Comparison of ENCODE assay signal across 11 mouse cellular contexts in genomic region chr3:127874254-127874883, GRCm38 (mm10). TPM values are rescaled to one million over a fixed set of nuclear protein-coding genes. Genes with fewer than 3 reads are reported as not detected.
DNase-seq lines count a peak whose midpoint lies in the region; ATAC-seq lines count a peak whose summit lies in the region.
"Had no signal": no experiment of that assay in that cellular context is flagged by ENCODE, and none has a peak within 500 bp of the region (broad histone marks: within the 10 kb centered on the region; RNA-seq: fewer than 3 reads in every experiment).

No protein-coding gene starts in this region.

- no peaks in the 10 kb centered on the region for H3K4me1 ChIP-seq in liver, embryonic 11.5 days (replicated peaks; ENCODE audit: control insufficient read depth, insufficient read depth, low read length)
- H3K4me1 ChIP-seq in liver, embryonic 12.5 days: no peaks in the 10 kb centered on the region; the same call in none of the 2 replicates
- H3K4me1 ChIP-seq in hindbrain, embryonic 16.5 days (ENCODE audit: control insufficient read depth, insufficient read depth, low read depth, low read length): no peaks in the 10 kb centered on the region
- H3K4me1 ChIP-seq: limb, embryonic 12.5 days; lung, embryonic 15.5 days; midbrain, embryonic 15.5 days had no signal

- DNase-seq in liver, embryonic 11.5 days (ENCODE audit: low spot score): peak; percentile 30
- DNase-seq in embryo, embryonic 11.5 days (ENCODE audit: low read depth, low spot score): peak; percentile 59
- peak; percentile 16 for DNase-seq in yolk sac, embryonic 10.5 days (ENCODE audit: low spot score)
- DNase-seq in thymus, postnatal 4 days: no peak
- no peak for DNase-seq in gastrocnemius, adult 18-20 months (ENCODE audit: low spot score)
- DNase-seq: cerebellum, postnatal 36 days had no signal

- no peak overlapping the region for H3K27ac ChIP-seq in liver, embryonic 11.5 days (ENCODE audit: low read depth, low read length)
- H3K27ac ChIP-seq in liver, embryonic 12.5 days: no peak overlapping the region
- H3K27ac ChIP-seq in hindbrain, embryonic 16.5 days (ENCODE audit: low read depth, low read length): no peak overlapping the region
- H3K27ac ChIP-seq: limb, embryonic 12.5 days; lung, embryonic 15.5 days; midbrain, embryonic 15.5 days had no signal

- H3K4me3 ChIP-seq in liver, embryonic 11.5 days (ENCODE audit: low read depth, low read length): no peak overlapping the region
- H3K4me3 ChIP-seq in liver, embryonic 12.5 days: no peak overlapping the region
- no peak overlapping the region for H3K4me3 ChIP-seq in hindbrain, embryonic 16.5 days (ENCODE audit: low read length)
- H3K4me3 ChIP-seq: limb, embryonic 12.5 days; lung, embryonic 15.5 days; midbrain, embryonic 15.5 days had no signal

- no peaks in the 10 kb centered on the region for H3K9me3 ChIP-seq in liver, embryonic 11.5 days (ENCODE audit: control insufficient read depth, low read length)
- no peaks in the 10 kb centered on the region for H3K9me3 ChIP-seq in liver, embryonic 12.5 days (replicated peaks)
- H3K9me3 ChIP-seq in hindbrain, embryonic 16.5 days (ENCODE audit: control insufficient read depth, low read length): no peaks in the 10 kb centered on the region
- H3K9me3 ChIP-seq: limb, embryonic 12.5 days; lung, embryonic 15.5 days; midbrain, embryonic 15.5 days had no signal

- no peak overlapping the region for H3K4me2 ChIP-seq in liver, embryonic 11.5 days
- H3K4me2 ChIP-seq in liver, embryonic 12.5 days: no peak overlapping the region
- no peak overlapping the region for H3K4me2 ChIP-seq in hindbrain, embryonic 16.5 days (ENCODE audit: low read length)
- H3K4me2 ChIP-seq: limb, embryonic 12.5 days; lung, embryonic 15.5 days; midbrain, embryonic 15.5 days had no signal

- no peak overlapping the region for H3K9ac ChIP-seq in liver, embryonic 11.5 days (ENCODE audit: low read depth, low read length)
- H3K9ac ChIP-seq in liver, embryonic 12.5 days: no peak overlapping the region
- H3K9ac ChIP-seq in hindbrain, embryonic 16.5 days (ENCODE audit: low read depth, low read length): no peak overlapping the region
- H3K9ac ChIP-seq: limb, embryonic 12.5 days; lung, embryonic 15.5 days; midbrain, embryonic 15.5 days had no signal

- no peaks in the 10 kb centered on the region for H3K27me3 ChIP-seq in liver, embryonic 11.5 days (replicated peaks; ENCODE audit: control insufficient read depth, insufficient read depth, low read length)
- no peaks in the 10 kb centered on the region for H3K27me3 ChIP-seq in liver, embryonic 12.5 days (replicated peaks)
- no peaks in the 10 kb centered on the region for H3K27me3 ChIP-seq in hindbrain, embryonic 16.5 days (replicated peaks; ENCODE audit: control insufficient read depth, insufficient read depth, low read length)
- H3K27me3 ChIP-seq: limb, embryonic 12.5 days; lung, embryonic 15.5 days; midbrain, embryonic 15.5 days had no signal

- H3K36me3 ChIP-seq in liver, embryonic 11.5 days (ENCODE audit: control insufficient read depth, insufficient read depth, low read length): no peaks in the 10 kb centered on the region
- H3K36me3 ChIP-seq in liver, embryonic 12.5 days: peaks cover 61% of the 10 kb centered on the region
- no peaks in the 10 kb centered on the region for H3K36me3 ChIP-seq in hindbrain, embryonic 16.5 days (ENCODE audit: control insufficient read depth, insufficient read depth, low read length)
- H3K36me3 ChIP-seq: limb, embryonic 12.5 days; lung, embryonic 15.5 days; midbrain, embryonic 15.5 days had no signal

- no peak for ATAC-seq in liver, embryonic 11.5 days (replicated peaks; ENCODE audit: low FRiP score)
- ATAC-seq in liver, embryonic 12.5 days: no peak
- peak; percentile 98 for ATAC-seq in hindbrain, embryonic 16.5 days
- ATAC-seq: midbrain, embryonic 15.5 days had no signal

- WGBS in liver, embryonic 11.5 days: 66% methylated on average over 4 of the region's 4 CpGs
- WGBS in liver, embryonic 12.5 days (ENCODE audit: insufficient replicate concordance): 76% methylated on average over 4 of the region's 4 CpGs
- 27% methylated on average over 4 of the region's 4 CpGs for WGBS in hindbrain, embryonic 16.5 days

RNA-seq across cellular contexts. Expression of gene Fam241a, which starts 21.8 kb away (rescaled TPM):
- 42.2 and 44.2 TPM in 2 replicates for polyA plus RNA-seq in liver, embryonic 11.5 days (2014; fragmentation: Nextera tagmentation; extraction: Ambion mirVana)
- 61.8 and 62.3 TPM in 2 replicates for polyA plus RNA-seq in liver, embryonic 12.5 days (2016; fragmentation: Nextera tagmentation; extraction: Ambion mirVana)
- polyA plus RNA-seq in hindbrain, embryonic 16.5 days (2015; fragmentation: Nextera tagmentation; extraction: Ambion mirVana): 5.4 and 7.6 TPM in 2 replicates
- 1 to 10 TPM; 3.0 to 3.3 TPM for total RNA-seq in gastrocnemius, adult 18-20 months (2021)

RNA-seq across cellular contexts. Expression of gene Ap1ar, which starts 37.0 kb away (rescaled TPM):
- polyA plus RNA-seq in liver, embryonic 11.5 days (2014; fragmentation: Nextera tagmentation; extraction: Ambion mirVana): 55.7 and 55.8 TPM in 2 replicates
- 37.3 and 39.3 TPM in 2 replicates for polyA plus RNA-seq in liver, embryonic 12.5 days (2016; fragmentation: Nextera tagmentation; extraction: Ambion mirVana)
- 83.0 and 86.3 TPM in 2 replicates for polyA plus RNA-seq in hindbrain, embryonic 16.5 days (2015; fragmentation: Nextera tagmentation; extraction: Ambion mirVana)
- 10 to 100 TPM; 28.7 to 30.0 TPM for total RNA-seq in gastrocnemius, adult 18-20 months (2021)

Comparison
In these comparisons a context has a peak if more than half of its experiments do, and no peak if none do; other contexts are left out.
1. DNase-seq: peak in liver, embryonic 11.5 days (single experiment), embryo, embryonic 11.5 days (single experiment) and yolk sac, embryonic 10.5 days (single experiment); none in thymus, postnatal 4 days (single experiment) and gastrocnemius, adult 18-20 months (single experiment).